Mouse (Mus musculus) adrenal gland (tissue): ENCODE data around the gene Vash1.

Experiments used
- intact Hi-C: fragments of 180-260 bp; cut with DNase I; formaldehyde crosslinking; loops from one replicate; pipeline ENCODE4 v1.15.1; 2025

Vash1 gene

DNA sequence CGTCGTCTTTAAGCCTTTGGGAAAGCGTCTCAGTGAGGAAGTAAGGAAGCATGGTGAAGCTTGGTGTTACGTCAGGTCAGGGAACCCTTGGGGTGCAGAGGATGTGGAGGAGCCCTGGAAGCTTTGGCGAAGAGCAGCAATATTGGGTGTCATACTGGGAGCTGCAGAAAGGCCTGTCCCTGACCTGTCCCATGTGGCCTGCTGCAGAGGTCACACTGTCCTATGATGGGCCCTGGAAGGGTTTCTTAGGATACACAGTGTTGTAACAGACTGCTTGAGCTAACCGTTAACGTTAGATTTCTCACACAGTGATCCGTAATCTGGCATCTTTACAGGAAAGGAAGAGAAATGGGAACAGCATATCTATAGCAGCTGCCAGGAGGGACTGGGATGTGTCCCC lies 3.7 kb downstream of the Vash1 start:
- intact Hi-C loops: no loop called here

GRCm38 (mm10) chr12:86683698-86684097 lies 5.2 kb downstream of the Vash1 start:
- intact Hi-C loops: no loop called here

DNA sequence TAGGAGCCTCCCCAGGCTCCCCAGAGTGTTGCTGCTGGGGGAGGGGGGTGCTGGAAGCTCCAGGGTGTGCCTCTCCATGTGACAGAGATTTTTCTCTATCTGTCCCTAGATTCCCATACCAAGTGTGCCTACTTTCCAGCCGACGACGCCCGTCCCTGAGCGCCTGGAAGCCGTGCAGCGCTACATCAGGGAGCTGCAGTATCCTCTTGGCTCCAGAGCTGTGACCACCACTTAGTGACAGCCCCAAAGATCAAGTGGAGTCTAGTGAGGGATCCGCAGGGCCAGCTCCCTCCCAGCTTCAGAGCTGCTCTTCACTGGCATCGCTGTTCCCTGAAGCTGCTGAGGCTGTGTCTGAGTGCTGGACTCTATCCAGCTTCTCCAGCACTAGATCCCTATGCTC lies 6.8 kb downstream of the Vash1 start:
- intact Hi-C loops: no loop called here

- intact Hi-C loops: no loop called here
Measured at GRCm38 (mm10) chr12:86686551-86687330, 8.2 kb downstream of the Vash1 start.

- intact Hi-C loops: no loop called here
Measured at GRCm38 (mm10) chr12:86687445-86687955, 9.0 kb downstream of the Vash1 start.

GRCm38 (mm10) chr12:86687971-86688573 lies 9.6 kb downstream of the Vash1 start:
- intact Hi-C loops: no loop called here

GRCm38 (mm10) chr12:86688917-86689316 lies 10.4 kb downstream of the Vash1 start:
- intact Hi-C loops: no loop called here

DNA sequence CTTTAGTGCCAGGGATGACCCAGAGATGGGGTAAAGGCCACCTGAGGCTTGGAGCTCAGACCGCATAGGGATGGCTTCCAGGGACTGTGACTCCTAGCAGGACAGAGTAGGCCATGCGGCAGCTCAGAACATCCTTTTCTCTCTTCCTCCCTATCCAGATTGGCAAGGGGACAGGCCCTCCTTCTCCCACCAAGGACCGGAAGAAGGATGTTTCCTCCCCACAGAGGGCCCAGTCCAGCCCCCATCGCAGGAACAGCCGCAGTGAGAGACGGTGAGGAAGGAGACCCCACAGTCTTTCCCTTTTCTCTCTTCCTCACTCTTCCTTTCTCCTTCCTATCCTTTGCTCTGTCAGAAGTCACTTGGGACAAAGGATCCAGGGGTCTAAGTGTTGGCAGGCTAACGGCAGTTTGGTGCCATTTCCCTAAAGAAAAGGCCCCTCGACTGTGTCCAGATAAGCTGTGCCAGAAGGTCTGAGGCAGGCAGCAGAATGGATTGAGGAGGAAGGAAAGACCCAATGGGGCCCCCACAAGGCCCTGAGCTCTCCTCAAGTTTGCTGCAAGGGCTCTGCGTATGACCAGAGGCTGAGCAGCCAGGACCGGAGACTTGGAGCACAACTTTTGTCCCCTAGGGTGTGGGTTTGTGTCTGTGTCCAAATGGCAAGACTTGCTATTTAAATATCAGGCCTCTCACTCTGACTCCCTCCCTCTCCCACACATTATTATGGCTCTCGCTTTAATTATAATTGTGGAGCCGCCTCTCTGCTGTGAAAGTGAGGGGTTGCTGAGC lies 12.4 kb downstream of the Vash1 start:
- intact Hi-C loops: no loop called here

GRCm38 (mm10) chr12:86692471-86693356 lies 14.2 kb downstream of the Vash1 start:
- intact Hi-C loops: no loop called here

DNA sequence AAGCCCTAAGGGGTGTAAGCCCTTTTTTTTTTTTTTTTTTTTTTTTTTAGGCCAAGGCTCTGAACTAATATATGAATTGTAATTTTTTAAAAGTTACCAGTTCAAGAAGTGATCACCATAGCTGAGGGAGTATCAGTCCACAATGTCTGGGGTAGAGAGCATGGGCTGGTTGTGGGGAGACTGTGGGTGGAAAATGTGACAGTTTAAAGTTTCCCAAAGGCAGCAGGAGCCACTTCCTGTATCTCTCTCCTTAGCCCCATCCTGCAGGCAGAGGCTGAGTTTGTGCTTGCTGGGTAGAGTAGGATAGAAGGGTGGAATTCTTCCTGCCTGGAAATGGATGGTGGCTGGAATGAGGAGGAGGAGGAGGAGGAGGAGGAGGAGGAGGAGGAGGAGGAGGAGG lies 14.9 kb downstream of the Vash1 start:
- intact Hi-C loops: no loop called here

DNA sequence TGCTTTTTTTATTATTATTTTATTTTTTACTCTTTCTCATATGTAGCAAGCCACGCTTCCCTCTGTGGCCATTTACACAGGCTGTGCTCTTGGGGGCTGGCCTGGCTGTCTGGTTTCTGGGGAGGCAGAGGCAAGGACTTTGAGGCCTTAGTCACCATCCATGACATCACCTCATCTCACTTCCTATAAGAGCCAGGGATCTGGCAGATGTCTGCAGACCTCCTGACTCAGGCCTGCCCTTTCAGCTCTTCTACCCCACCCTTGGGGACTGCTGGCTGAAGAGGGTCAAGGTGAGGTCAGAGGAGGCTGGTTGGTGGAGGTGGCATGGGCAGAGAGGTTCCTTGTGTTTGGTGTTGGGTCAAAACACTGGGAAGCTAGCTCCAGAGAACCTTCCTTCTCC lies 15.9 kb downstream of the Vash1 start:
- intact Hi-C loops: no loop called here

- intact Hi-C loops: no loop called here
Measured at GRCm38 (mm10) chr12:86697996-86698395, 19.5 kb downstream of the Vash1 start.

GRCm38 (mm10) chr12:86698537-86698936 lies 20.0 kb downstream of the Vash1 start:
- intact Hi-C loops: no loop called here

GRCm38 (mm10) chr12:86699965-86700926 lies 21.7 kb downstream of the Vash1 start:
- intact Hi-C loops: no loop called here

GRCm38 (mm10) chr12:86700927-86701310 lies 22.4 kb downstream of the Vash1 start:
- intact Hi-C loops: no loop called here

- intact Hi-C loops: no loop called here
Measured at GRCm38 (mm10) chr12:86701491-86701890, 23.0 kb downstream of the Vash1 start.

DNA sequence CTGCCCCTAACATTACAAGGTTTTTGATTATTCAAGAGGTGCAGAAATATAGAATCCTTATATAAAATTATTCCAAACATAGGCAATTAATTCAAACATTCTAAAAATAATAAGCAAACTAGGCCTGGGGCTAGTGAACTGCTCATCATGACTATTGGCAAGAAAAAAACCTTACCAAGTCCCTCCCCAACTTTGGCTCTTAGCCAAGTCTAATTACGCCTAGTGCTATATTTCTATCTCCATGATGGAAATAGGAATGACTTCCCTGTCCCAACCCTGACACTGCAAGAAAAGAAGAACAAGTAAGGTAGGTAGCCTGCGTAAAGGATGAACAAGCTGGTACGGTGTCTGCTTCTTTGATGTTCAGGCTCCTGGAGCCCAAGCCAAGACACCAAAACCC lies 24.2 kb downstream of the Vash1 start:
- intact Hi-C loops: no loop called here

- intact Hi-C loops: no loop called here
Measured at GRCm38 (mm10) chr12:86705843-86706242, 27.3 kb downstream of the Vash1 start.

- intact Hi-C loops: no loop called here
Measured at GRCm38 (mm10) chr12:86714026-86714425, 35.5 kb downstream of the Vash1 start.

- intact Hi-C loops: no loop called here
Measured at GRCm38 (mm10) chr12:86715401-86715800, 36.9 kb downstream of the Vash1 start.
